Mouse (Mus musculus): Measurements from ENCODE around the gene Rsg1. TPM values are rescaled to one million over a fixed set of nuclear protein-coding genes. Genes with fewer than 3 reads are reported as not detected.

Rsg1 gene
- polyA plus RNA-seq, 1 experiment from 2014 or later = 6.3 TPM

DNA sequence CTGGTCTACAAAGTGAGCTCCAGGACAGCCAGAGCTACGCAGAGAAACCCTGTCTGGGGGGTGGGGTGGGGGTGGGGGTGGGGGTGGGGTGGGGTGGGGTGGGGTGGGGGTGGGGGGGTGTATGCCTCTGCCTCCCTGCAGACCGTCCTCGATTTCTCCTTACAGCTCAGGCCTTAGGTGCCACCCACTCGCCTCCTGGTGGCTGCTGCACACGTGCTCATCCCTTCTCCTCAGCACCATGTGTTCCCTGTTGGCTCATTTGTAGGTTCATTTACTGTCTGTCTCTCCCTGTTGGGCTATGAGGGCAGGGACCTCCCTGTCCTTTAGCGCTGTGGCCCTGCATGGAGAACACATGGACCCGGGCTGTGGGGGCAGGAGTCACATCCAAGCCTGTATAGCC lies 57.5 kb downstream of the Rsg1 start:
- ATAC-seq (ENCODE audit: low FRiP score) (no peak), DNase-seq (ENCODE audit: low spot score) (no peak)
- Histone ChIP-seq H3K27ac (ENCODE audit: low read depth, low read length) (no peak overlapping the region), H3K9ac (ENCODE audit: low read depth, low read length) (no peak overlapping the region), H3K36me3 (ENCODE audit: control insufficient read depth, insufficient read depth, low read length) (no peaks in the 10 kb centered on the region), H3K4me3 (ENCODE audit: low read depth, low read length) (no peak overlapping the region), H3K4me1 (replicated peaks; ENCODE audit: control insufficient read depth, insufficient read depth, low read length) (peaks cover 9% of the 10 kb centered on the region; the same call in 1 of the 2 replicates), H3K9me3 (ENCODE audit: control insufficient read depth, low read length) (no peaks in the 10 kb centered on the region), H3K4me2 (replicated peaks; ENCODE audit: low read depth, low read length) (no peak overlapping the region), H3K27me3 (ENCODE audit: control insufficient read depth, insufficient read depth, low read length) (peaks cover 10% of the 10 kb centered on the region)
- WGBS = 85% methylated on average over 7 of the region's 7 CpGs

DNA sequence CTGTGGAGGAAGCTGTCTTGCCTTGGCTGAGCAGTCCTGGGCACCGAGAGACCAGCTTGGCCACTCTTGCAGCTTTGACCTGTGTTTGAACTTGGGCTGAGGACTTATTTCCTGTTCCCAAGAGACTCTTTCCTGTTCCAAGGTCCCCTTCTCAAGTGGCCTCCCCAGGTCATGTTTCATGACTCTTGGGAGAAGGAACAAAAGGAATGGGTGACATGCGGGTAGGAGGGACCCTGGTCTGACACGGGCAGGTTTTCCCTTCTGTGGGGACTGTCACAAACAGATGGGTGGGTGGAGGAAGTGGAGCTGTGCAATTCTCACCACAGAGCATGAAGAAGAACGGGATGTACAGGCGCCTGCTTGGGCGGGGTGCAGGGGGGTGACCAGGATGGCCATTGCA lies 58.0 kb downstream of the Rsg1 start:
- H3K36me3 ChIP-seq (ENCODE audit: control insufficient read depth, insufficient read depth, low read length) = no peaks in the 10 kb centered on the region
- peaks cover 10% of the 10 kb centered on the region for H3K27me3 ChIP-seq (ENCODE audit: control insufficient read depth, insufficient read depth, low read length)
- no peak for ATAC-seq (ENCODE audit: low FRiP score)
- no peak overlapping the region for H3K9ac ChIP-seq (ENCODE audit: low read depth, low read length)
- H3K4me3 ChIP-seq (ENCODE audit: low read depth, low read length) = no peak overlapping the region
- WGBS = 89% methylated on average over 6 of the region's 6 CpGs
- H3K9me3 ChIP-seq (ENCODE audit: control insufficient read depth, low read length) = no peaks in the 10 kb centered on the region
- DNase-seq (ENCODE audit: low spot score) = no peak
- no peak overlapping the region for H3K4me2 ChIP-seq (replicated peaks; ENCODE audit: low read depth, low read length)
- H3K27ac ChIP-seq (ENCODE audit: low read depth, low read length) = no peak overlapping the region
- H3K4me1 ChIP-seq (replicated peaks; ENCODE audit: control insufficient read depth, insufficient read depth, low read length) = peaks cover 9% of the 10 kb centered on the region; the same call in 1 of the 2 replicates

DNA sequence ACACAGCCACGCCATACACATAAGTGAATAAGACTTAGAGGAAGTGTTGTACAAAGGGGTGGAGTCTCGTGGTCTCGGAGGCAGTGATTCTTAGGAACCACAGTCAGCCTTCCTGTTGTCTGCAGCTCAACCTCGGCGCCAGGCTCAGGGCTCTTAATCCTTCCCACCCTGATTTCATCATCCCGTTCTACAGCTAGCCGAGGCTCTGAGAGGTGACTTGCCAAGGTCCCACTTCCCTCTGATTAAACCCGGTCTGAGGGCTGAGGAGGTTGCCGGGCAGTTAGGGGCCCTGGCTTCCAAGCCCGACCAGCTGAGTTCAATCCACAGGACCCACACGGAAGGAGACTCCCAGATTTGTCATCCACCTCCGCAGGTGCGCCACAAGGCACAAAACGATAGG lies 59.1 kb downstream of the Rsg1 start:
- Histone ChIP-seq H3K36me3 (ENCODE audit: control insufficient read depth, insufficient read depth, low read length) (no peaks in the 10 kb centered on the region), H3K9ac (ENCODE audit: low read depth, low read length) (no peak overlapping the region), H3K9me3 (ENCODE audit: control insufficient read depth, low read length) (no peaks in the 10 kb centered on the region), H3K27ac (ENCODE audit: low read depth, low read length) (no peak overlapping the region), H3K27me3 (ENCODE audit: control insufficient read depth, insufficient read depth, low read length) (peaks cover 10% of the 10 kb centered on the region), H3K4me2 (replicated peaks; ENCODE audit: low read depth, low read length) (peak overlapping the region; percentile 21; the same call in 1 of the 2 replicates), H3K4me3 (ENCODE audit: low read depth, low read length) (0 out of 2 replicates have a peak overlapping the region, but pooled peaks have one; percentile 2), H3K4me1 (replicated peaks; ENCODE audit: control insufficient read depth, insufficient read depth, low read length) (peaks cover 9% of the 10 kb centered on the region; the same call in 1 of the 2 replicates)
- DNase-seq (ENCODE audit: low spot score) (no peak), ATAC-seq (ENCODE audit: low FRiP score) (no peak)
- 22% methylated on average over 14 of the region's 14 CpGs for WGBS

DNA sequence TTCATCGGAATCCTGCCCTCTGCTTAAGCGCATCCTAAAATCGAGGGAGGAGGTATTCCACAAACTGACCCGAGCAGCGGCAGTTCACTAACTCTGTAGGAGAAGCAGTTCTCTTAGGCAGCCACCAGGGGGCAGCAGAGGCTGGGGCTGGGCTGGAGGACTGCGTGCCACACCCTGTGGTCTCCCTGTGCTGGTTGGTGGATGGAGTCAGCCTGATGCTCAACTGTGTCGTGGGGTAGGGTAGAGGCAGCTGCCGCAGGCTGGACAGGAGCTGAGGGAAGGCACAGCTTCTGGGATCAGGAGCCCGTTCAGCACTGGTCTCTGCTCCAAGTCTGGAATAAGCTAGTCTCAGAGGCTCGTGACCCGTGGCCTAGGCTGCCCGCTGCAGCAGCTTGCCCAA lies 59.5 kb downstream of the Rsg1 start:
- Histone ChIP-seq H3K27me3 (ENCODE audit: control insufficient read depth, insufficient read depth, low read length) (peaks cover 10% of the 10 kb centered on the region), H3K9ac (ENCODE audit: low read depth, low read length) (no peak overlapping the region), H3K4me2 (replicated peaks; ENCODE audit: low read depth, low read length) (peak overlapping the region; percentile 21; the same call in 1 of the 2 replicates), H3K27ac (ENCODE audit: low read depth, low read length) (0 out of 2 replicates have a peak overlapping the region, but pooled peaks have one; percentile 30), H3K4me1 (replicated peaks; ENCODE audit: control insufficient read depth, insufficient read depth, low read length) (peaks cover 9% of the 10 kb centered on the region; the same call in 1 of the 2 replicates), H3K36me3 (ENCODE audit: control insufficient read depth, insufficient read depth, low read length) (no peaks in the 10 kb centered on the region), H3K9me3 (ENCODE audit: control insufficient read depth, low read length) (no peaks in the 10 kb centered on the region), H3K4me3 (ENCODE audit: low read depth, low read length) (0 out of 2 replicates have a peak overlapping the region, but pooled peaks have one; percentile 2)
- peak; percentile 92 for DNase-seq (ENCODE audit: low spot score)
- 19% methylated on average over 12 of the region's 12 CpGs for WGBS
- peak; percentile 83 for ATAC-seq (ENCODE audit: low FRiP score)

DNA sequence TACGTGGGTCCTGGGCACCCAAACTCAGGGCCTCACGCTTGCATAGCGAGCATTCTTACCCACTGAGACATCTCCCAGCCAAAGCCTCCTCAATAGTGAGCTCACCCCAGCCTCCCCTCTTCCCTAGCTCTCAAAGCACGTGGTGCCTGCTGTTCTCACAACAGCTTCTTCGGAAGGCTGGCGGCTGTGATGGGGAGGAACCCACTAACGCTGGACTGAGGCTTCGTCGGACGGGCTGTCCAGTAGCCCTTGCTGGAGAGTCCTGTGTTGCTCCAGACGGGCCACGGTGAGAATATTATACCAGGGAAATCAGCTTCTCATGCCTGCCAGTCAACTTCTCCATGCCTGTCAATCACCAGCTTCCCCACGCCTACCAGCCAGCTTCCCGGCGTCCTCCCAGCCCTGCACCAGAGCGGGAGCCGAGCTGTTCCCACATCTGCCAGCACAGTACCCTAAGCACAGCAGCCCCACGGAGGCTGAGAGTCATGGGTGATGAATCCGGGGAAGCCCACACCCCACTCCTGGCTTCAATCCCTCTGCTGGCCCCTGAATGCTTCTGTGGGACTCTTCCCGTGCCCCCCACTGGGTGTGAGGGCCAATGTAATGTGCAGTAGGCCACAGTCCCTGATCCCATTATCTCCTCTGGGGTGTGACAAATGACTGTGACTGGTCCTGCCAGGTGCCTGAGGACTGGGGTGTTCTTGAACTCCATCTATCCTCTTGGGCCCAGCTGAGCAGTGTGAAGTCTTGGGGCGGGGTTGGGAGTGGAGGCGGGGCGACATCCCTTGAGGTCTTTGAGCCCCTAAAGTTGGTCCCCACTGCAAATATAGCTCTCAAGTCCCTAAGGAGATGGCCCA lies 61.0 kb downstream of the Rsg1 start:
- Histone ChIP-seq H3K27me3 (ENCODE audit: control insufficient read depth, insufficient read depth, low read length) (peaks cover 10% of the 10 kb centered on the region), H3K9me3 (ENCODE audit: control insufficient read depth, low read length) (no peaks in the 10 kb centered on the region), H3K27ac (ENCODE audit: low read depth, low read length) (peak overlapping the region; percentile 62), H3K4me1 (replicated peaks; ENCODE audit: control insufficient read depth, insufficient read depth, low read length) (peaks cover 9% of the 10 kb centered on the region; the same call in 1 of the 2 replicates), H3K4me3 (ENCODE audit: low read depth, low read length) (no peak overlapping the region), H3K36me3 (ENCODE audit: control insufficient read depth, insufficient read depth, low read length) (no peaks in the 10 kb centered on the region), H3K4me2 (replicated peaks; ENCODE audit: low read depth, low read length) (no peak overlapping the region), H3K9ac (ENCODE audit: low read depth, low read length) (0 out of 2 replicates have a peak overlapping the region, but pooled peaks have one; percentile 15)
- DNase-seq (ENCODE audit: low spot score) (peak; percentile 61), ATAC-seq (ENCODE audit: low FRiP score) (peak; percentile 71)
- 23% methylated on average over 23 of the region's 23 CpGs for WGBS

Other genes with a start within 250 kb of the Rsg1 start
- gene Atp13a2, start 227.1 kb upstream of the Rsg1 start, polyA plus RNA-seq (2014; fragmentation: Nextera tagmentation; extraction: Ambion mirVana) = 34.9 and 39.8 TPM in 2 replicates
- 266 and 286 TPM in 2 replicates for gene Mfap2, start 203.5 kb upstream of the Rsg1 start, polyA plus RNA-seq (2014; fragmentation: Nextera tagmentation; extraction: Ambion mirVana)
- 6.3 and 7.6 TPM in 2 replicates for gene Crocc, start 153.4 kb upstream of the Rsg1 start, polyA plus RNA-seq (2014; fragmentation: Nextera tagmentation; extraction: Ambion mirVana)
- gene Necap2, start 135.6 kb upstream of the Rsg1 start, polyA plus RNA-seq (2014; fragmentation: Nextera tagmentation; extraction: Ambion mirVana) = 50.8 and 51.7 TPM in 2 replicates
- 0.17 and 0.19 TPM in 2 replicates for gene Spata21, start 125.6 kb upstream of the Rsg1 start, polyA plus RNA-seq (2014; fragmentation: Nextera tagmentation; extraction: Ambion mirVana)
- 35.5 and 35.7 TPM in 2 replicates for gene Szrd1, start 74.2 kb upstream of the Rsg1 start, polyA plus RNA-seq (2014; fragmentation: Nextera tagmentation; extraction: Ambion mirVana)
- gene Fbxo42, start 66.0 kb upstream of the Rsg1 start, polyA plus RNA-seq (2014; fragmentation: Nextera tagmentation; extraction: Ambion mirVana) = 21.9 and 24.8 TPM in 2 replicates
- 2.1 and 3.1 TPM in 2 replicates for gene Arhgef19, start 25.5 kb downstream of the Rsg1 start, polyA plus RNA-seq (2014; fragmentation: Nextera tagmentation; extraction: Ambion mirVana)
- gene Epha2, start 87.3 kb downstream of the Rsg1 start, polyA plus RNA-seq (2014; fragmentation: Nextera tagmentation; extraction: Ambion mirVana) = 0.82 and 1.1 TPM in 2 replicates
- gene Fam131c, start 154.3 kb downstream of the Rsg1 start, polyA plus RNA-seq (2014; fragmentation: Nextera tagmentation; extraction: Ambion mirVana) = 0.69 and 0.91 TPM in 2 replicates
- 0.22 and 0.33 TPM in 2 replicates for gene Clcnka, start 184.8 kb downstream of the Rsg1 start, polyA plus RNA-seq (2014; fragmentation: Nextera tagmentation; extraction: Ambion mirVana)
- not detected in 2 replicates for gene Clcnkb, start 202.1 kb downstream of the Rsg1 start, polyA plus RNA-seq (2014; fragmentation: Nextera tagmentation; extraction: Ambion mirVana)
- gene Hspb7, start 206.8 kb downstream of the Rsg1 start, polyA plus RNA-seq (2014; fragmentation: Nextera tagmentation; extraction: Ambion mirVana) = not detected in 2 replicates
- gene Srarp, start 222.1 kb downstream of the Rsg1 start, polyA plus RNA-seq (2014; fragmentation: Nextera tagmentation; extraction: Ambion mirVana) = not detected in 2 replicates
- gene Zbtb17, start 230.7 kb downstream of the Rsg1 start, polyA plus RNA-seq (2014; fragmentation: Nextera tagmentation; extraction: Ambion mirVana) = 38.9 and 40.4 TPM in 2 replicates